Mouse (Mus musculus): Measurements from ENCODE around the gene Cldn4.

DNA sequence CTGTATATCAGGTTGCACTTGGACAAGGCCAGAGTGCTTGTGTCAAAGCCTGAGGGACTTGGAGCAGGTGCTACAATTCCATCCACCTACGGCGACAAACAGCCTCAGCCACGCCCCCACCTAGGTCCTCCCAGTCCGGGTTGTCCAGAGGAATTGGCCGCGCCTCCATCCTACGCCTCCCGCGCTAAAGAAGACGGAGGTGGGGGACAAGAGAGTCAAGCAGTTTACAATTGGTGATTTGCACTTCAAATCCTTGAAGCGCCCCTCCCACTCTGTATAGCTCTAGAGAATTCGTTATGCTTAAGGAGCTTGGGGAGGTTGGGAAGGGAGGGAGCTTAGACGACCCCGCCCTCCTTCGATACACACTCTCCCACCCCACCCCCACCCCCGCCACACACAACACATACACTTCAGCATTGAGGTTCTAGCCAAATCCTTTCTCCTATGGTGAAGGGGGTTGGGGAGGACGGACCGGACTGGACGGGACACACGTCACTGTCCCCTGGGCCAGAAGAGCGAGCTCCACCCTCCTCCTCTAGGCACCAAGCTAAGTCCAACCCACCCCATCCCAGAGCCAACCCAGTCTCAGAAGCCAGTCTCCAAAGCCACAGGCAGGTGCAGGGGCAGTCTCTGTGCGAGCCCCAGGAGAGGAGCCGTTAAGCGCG lies 39.0 kb upstream of the Cldn4 start, which contains the start of gene Cldn3:
- TF ChIP-seq POLR2A (IDR thresholded peaks at IDR 0.05; ENCODE audit: borderline replicate concordance, extremely low read depth, low read depth, low read length) = peak; percentile 95
- no peak for TF ChIP-seq CTCF (IDR thresholded peaks at IDR 0.05; ENCODE audit: insufficient read depth, low read length)
